Mouse (Mus musculus): ENCODE results near the gene Parp4. TPM values are rescaled to one million over a fixed set of nuclear protein-coding genes. Genes with fewer than 3 reads are reported as not detected.

The Parp4 gene
- polyA plus RNA-seq, 1 experiment from 2014 or later: 8.0 TPM

DNA sequence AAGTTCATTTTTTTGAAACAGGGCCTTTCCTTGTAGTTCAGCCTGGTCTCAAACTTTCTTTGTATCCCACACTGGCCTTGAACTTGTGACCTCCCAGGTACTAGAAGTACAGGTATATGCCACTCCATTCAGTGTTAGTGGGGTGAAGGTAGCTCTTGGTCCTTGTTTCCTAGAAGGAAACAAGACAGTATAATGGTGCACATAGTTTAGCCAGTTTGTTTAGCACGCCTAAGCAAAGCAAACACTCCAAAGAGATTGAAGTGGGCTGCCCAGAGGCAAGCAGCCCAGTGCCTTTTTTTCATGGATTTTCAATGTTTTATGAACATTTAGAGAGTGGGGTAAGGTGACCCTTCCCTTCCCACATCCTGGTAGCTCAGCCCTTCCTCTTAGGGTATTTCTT lies 42.1 kb downstream of the Parp4 start:
- Histone ChIP-seq H3K36me3 (peaks cover 55% of the 10 kb centered on the region), H3K27ac (no peak overlapping the region), H3K4me2 (no peak overlapping the region), H3K9me3 (replicated peaks) (no peaks in the 10 kb centered on the region), H3K4me1 (no peaks in the 10 kb centered on the region), H3K4me3 (replicated peaks) (no peak overlapping the region), H3K27me3 (no peaks in the 10 kb centered on the region), H3K9ac (no peak overlapping the region)
- 80% methylated on average over 1 of the region's 1 CpGs for WGBS
- no peak for ATAC-seq (replicated peaks; ENCODE audit: low FRiP score)

DNA sequence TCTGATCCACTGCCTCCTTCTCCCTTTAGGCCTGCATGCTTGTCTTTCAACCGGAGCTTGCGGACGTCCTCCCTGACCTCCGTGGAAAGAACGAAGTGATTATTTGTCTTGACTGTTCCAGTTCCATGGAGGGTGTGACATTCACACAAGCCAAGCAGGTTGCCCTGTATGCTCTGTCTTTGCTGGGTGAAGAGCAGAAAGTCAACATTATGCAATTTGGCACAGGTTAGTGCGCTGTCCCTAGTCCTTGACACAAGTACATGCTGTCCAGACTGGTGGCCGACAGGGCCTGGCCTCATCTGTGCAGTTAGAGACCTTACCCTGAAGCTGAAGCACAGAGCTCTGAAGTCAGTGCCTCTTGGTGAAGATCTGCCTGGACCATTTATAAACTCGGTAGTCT lies 45.0 kb downstream of the Parp4 start:
- H3K4me2 ChIP-seq: no peak overlapping the region
- no peak overlapping the region for H3K4me3 ChIP-seq (replicated peaks)
- H3K4me1 ChIP-seq: no peaks in the 10 kb centered on the region
- 87% methylated on average over 8 of the region's 8 CpGs for WGBS
- H3K27ac ChIP-seq: no peak overlapping the region
- no peak for ATAC-seq (replicated peaks; ENCODE audit: low FRiP score)
- H3K9me3 ChIP-seq (replicated peaks): no peaks in the 10 kb centered on the region
- H3K27me3 ChIP-seq: no peaks in the 10 kb centered on the region
- H3K9ac ChIP-seq: no peak overlapping the region
- peaks cover 44% of the 10 kb centered on the region for H3K36me3 ChIP-seq

DNA sequence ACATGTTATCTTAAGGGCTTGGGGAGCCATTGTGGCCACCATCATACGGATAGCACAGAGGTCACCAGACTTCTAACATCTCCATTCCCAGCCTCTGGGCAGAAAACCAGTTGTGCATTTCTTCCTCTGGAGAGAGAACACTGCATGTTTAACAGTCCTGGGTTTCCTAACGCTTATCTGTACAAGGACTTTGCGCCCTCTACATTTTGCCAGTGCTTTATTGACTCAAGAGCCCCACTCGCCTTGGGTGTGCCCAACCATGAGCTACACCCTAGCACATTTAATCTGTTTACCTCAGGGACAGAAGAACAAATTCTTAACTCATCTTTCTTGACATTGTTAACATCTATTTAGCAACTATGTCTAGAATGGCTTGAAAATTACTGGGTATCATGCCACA lies 50.8 kb downstream of the Parp4 start:
- no peaks in the 10 kb centered on the region for H3K27me3 ChIP-seq
- no peak overlapping the region for H3K27ac ChIP-seq
- H3K4me2 ChIP-seq: no peak overlapping the region
- no peak for ATAC-seq (replicated peaks; ENCODE audit: low FRiP score)
- H3K36me3 ChIP-seq: peaks cover 44% of the 10 kb centered on the region
- no peaks in the 10 kb centered on the region for H3K9me3 ChIP-seq (replicated peaks)
- H3K4me1 ChIP-seq: 0 out of 2 replicates have a peak, but pooled peaks cover 3% of the 10 kb centered on the region
- H3K9ac ChIP-seq: no peak overlapping the region
- 87% methylated on average over 4 of the region's 4 CpGs for WGBS
- no peak overlapping the region for H3K4me3 ChIP-seq (replicated peaks)

DNA sequence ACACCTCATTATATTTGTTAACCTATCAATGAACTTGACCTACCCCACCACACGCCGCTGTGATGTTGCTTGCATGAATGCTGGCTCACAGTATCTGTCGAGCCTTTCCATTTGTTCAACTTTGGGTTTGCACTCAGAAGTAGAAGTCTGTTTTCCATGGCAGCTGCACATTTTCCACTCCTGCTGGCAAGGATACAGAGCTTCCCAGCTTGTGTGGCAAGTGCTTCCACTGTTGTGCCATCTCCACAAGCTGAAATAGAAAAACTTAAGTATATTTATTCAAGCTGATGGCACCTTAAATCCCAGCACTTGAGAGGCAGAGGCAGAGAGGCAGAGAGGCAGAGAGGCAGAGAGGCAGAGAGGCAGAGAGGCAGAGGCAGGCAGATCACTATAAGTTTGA lies 52.9 kb downstream of the Parp4 start:
- H3K36me3 ChIP-seq: peaks cover 34% of the 10 kb centered on the region
- no peak for ATAC-seq (replicated peaks; ENCODE audit: low FRiP score)
- H3K4me1 ChIP-seq: 0 out of 2 replicates have a peak, but pooled peaks cover 3% of the 10 kb centered on the region
- H3K4me2 ChIP-seq: no peak overlapping the region
- no peak overlapping the region for H3K27ac ChIP-seq
- no peaks in the 10 kb centered on the region for H3K27me3 ChIP-seq
- no peak overlapping the region for H3K9ac ChIP-seq
- H3K4me3 ChIP-seq (replicated peaks): no peak overlapping the region
- 93% methylated on average over 3 of the region's 3 CpGs for WGBS
- H3K9me3 ChIP-seq (replicated peaks): no peaks in the 10 kb centered on the region

DNA sequence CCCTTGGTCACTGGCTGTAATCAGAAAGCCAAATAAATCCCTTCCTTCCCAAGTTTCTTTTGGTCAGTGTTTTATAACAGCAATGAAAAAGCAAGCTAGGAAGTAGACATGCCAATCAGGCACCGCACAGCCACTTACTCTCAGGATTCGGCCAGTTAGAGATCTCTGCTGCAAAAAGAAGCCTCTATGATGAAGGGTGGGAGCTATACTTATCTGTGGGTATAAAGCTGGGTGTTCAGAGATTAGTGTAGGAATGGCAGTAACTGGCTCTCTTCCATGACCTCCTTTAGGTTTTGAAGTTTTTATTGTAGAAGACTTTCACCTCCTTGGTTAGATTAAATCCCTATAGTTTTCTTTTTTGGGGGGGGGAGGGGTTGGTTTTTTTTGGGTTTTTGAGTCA lies 55.7 kb downstream of the Parp4 start:
- WGBS: 89% methylated on average over 2 of the region's 2 CpGs
- Histone ChIP-seq H3K4me1 (0 out of 2 replicates have a peak, but pooled peaks cover 3% of the 10 kb centered on the region), H3K9ac (no peak overlapping the region), H3K36me3 (peaks cover 22% of the 10 kb centered on the region; the same call in 1 of the 2 replicates), H3K4me2 (no peak overlapping the region), H3K27me3 (no peaks in the 10 kb centered on the region), H3K4me3 (replicated peaks) (no peak overlapping the region), H3K9me3 (replicated peaks) (no peaks in the 10 kb centered on the region), H3K27ac (no peak overlapping the region)
- no peak for ATAC-seq (replicated peaks; ENCODE audit: low FRiP score)

DNA sequence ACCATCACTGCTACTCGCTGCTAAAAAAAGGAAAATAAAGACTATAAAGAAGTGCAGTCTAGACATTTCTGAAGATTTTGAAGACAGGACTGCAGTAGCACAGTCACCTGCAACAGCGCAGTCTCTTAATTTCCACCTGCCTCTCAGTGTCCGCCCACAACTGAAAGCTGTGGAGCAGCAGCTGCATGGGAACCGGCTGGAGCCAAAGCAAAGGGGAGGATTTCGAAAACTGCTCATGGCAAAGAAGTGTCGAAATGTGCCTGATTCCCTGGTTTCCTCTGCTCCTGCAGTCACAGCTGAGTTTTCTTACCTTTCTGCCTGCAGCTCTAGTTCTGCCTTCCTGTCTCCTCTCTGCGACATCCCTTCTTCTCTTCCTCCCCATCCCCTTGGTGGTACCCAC lies 71.8 kb downstream of the Parp4 start:
- Histone ChIP-seq H3K27ac (no peak overlapping the region), H3K4me1 (no peaks in the 10 kb centered on the region), H3K9ac (no peak overlapping the region), H3K27me3 (no peaks in the 10 kb centered on the region), H3K9me3 (replicated peaks) (no peaks in the 10 kb centered on the region), H3K4me3 (replicated peaks) (no peak overlapping the region), H3K4me2 (no peak overlapping the region), H3K36me3 (peaks cover 2% of the 10 kb centered on the region; the same call in 1 of the 2 replicates)
- no peak for ATAC-seq (replicated peaks; ENCODE audit: low FRiP score)
- 68% methylated on average over 7 of the region's 7 CpGs for WGBS

DNA sequence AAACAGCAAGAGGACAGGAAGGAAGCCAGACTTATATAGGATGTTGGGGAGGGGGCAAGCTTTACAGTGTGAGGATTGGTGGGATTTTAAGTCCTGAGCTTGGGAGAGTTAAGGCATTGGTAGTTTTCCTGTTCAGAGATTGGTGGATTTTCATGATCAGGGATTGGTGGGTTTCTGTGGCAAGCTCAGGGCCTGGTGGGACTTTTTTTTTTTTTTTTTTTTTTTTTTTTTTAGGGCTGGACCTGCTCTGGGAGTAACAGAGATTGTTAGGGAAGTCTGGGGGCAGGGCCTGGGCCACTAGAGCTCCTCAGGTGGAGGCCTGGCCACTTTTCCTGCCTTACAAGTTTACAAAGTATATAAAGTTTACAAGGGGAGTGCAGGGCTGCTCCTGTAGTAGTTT lies 74.0 kb downstream of the Parp4 start:
- H3K9ac ChIP-seq: no peak overlapping the region
- peaks cover 13% of the 10 kb centered on the region; the same call in 1 of the 2 replicates for H3K9me3 ChIP-seq (replicated peaks)
- peaks cover 22% of the 10 kb centered on the region for H3K36me3 ChIP-seq
- no peak overlapping the region for H3K27ac ChIP-seq
- no peak overlapping the region for H3K4me3 ChIP-seq (replicated peaks)
- no peak overlapping the region for H3K4me2 ChIP-seq
- H3K4me1 ChIP-seq: no peaks in the 10 kb centered on the region
- H3K27me3 ChIP-seq: no peaks in the 10 kb centered on the region
- ATAC-seq (replicated peaks; ENCODE audit: low FRiP score): no peak

DNA sequence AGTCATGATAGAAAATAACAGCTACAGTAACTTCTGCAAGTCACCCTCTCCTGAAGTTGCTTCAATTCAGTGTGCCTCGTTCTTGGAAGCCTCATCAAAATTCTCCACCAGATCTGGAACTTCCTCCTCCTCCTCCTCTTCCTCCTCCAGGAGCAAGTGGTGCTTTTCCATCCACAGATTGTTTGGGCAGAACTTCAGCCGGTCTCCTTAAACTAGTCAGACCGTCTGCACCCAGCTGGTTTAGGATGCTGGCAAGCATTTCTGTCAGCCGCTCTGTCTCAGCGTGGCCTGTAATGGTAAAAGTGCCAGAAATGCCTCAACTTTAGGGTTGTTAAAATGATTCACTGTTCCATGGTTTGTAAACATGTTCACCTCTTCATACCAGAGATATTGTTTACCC lies 90.2 kb downstream of the Parp4 start:
- H3K36me3 ChIP-seq: no peaks in the 10 kb centered on the region
- no peaks in the 10 kb centered on the region for H3K9me3 ChIP-seq (replicated peaks)
- no peak overlapping the region for H3K27ac ChIP-seq
- no peaks in the 10 kb centered on the region for H3K27me3 ChIP-seq
- peaks cover 26% of the 10 kb centered on the region for H3K4me1 ChIP-seq
- WGBS: 53% methylated on average over 5 of the region's 5 CpGs
- ATAC-seq (replicated peaks; ENCODE audit: low FRiP score): no peak
- no peak overlapping the region for H3K9ac ChIP-seq
- H3K4me3 ChIP-seq (replicated peaks): no peak overlapping the region
- no peak overlapping the region for H3K4me2 ChIP-seq

DNA sequence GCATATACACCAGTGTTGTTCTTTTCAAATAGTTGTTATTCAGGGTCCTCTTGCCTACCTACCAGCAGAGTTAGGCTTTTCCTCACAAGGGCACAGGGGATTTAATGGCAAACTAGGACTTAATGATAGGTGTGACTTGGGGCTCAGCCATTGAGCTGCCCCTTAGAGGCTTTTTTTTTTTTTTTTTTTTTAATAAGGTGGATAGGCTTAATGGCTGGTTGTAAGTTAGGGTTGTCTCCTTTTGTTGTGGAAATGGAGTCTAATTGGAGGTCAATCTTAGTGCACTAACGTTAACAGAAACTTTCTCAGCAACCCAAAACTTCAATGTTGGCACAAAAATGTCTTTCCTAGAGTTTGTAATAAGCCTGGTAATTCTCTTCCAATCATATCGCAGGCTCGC lies 91.5 kb downstream of the Parp4 start:
- H3K27me3 ChIP-seq: no peaks in the 10 kb centered on the region
- ATAC-seq (replicated peaks; ENCODE audit: low FRiP score): no peak
- peak overlapping the region; percentile 80; the same call in 1 of the 2 replicates for H3K4me2 ChIP-seq
- H3K9me3 ChIP-seq (replicated peaks): no peaks in the 10 kb centered on the region
- 60% methylated on average over 3 of the region's 3 CpGs for WGBS
- H3K4me3 ChIP-seq (replicated peaks): peak overlapping the region; percentile 68; the same call in 1 of the 2 replicates
- H3K27ac ChIP-seq: no peak overlapping the region
- H3K4me1 ChIP-seq: peaks cover 26% of the 10 kb centered on the region
- no peak overlapping the region for H3K9ac ChIP-seq
- 0 out of 2 replicates have a peak, but pooled peaks cover 4% of the 10 kb centered on the region for H3K36me3 ChIP-seq

DNA sequence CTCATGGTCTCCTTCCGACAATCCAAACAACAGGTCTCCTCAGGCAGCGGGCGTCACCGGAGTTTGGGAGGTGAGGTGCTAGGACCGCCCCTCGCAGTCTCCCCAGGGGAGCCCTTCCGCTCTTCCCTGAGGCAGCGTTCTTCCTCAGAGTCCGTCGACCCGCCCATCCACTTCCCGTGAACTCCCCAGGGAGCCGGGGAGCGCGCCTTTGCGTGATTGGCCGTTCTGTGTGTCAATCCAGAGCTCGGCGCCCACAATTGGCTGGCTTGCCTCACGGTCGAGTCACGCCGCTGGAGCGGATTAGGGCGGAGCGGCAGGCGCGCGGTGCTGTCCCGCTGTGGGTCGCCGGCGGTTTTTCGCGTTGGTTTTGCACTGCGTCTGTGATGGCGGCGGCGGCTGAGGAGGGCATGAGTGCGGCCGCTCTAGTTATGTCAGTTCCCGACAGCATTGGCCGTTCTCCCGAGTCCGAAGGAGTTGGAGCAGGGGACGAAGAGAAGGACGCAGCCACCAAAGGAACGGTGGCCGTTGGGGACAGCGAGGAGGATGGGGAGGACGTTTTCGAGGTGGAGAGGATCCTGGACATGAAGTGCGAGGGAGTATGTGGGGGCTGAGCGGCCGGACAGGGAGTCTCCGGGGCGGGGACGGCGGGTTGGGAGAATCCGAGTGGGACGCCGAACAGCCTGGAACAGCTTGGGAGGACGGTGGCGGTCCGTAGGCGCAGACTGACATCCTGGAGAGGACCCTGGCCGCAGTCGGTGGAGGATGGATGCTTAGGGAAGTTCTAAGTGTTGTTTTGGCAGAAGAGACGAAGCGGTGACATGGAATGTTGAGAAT lies 92.8 kb downstream of the Parp4 start, which contains the start of gene Mphosph8:
Gene Mphosph8, plus strand, starts transcription at position 280 of the 834 bp plus-strand sequence.
- Histone ChIP-seq H3K36me3 (peaks cover 15% of the 10 kb centered on the region), H3K9ac (peak within 1 kb of the TSS; percentile 78), H3K4me1 (peaks cover 26% of the 10 kb centered on the region), H3K4me2 (peak within 1 kb of the TSS; percentile 80), H3K9me3 (replicated peaks) (no peaks in the 10 kb centered on the region), H3K4me3 (replicated peaks) (peak within 1 kb of the TSS; percentile 68), H3K27ac (peak within 1 kb of the TSS; percentile 96), H3K27me3 (no peaks in the 10 kb centered on the region)
- WGBS: under 1% methylated on average over 70 of the region's 70 CpGs
- ATAC-seq (replicated peaks; ENCODE audit: low FRiP score): peak; percentile 100

DNA sequence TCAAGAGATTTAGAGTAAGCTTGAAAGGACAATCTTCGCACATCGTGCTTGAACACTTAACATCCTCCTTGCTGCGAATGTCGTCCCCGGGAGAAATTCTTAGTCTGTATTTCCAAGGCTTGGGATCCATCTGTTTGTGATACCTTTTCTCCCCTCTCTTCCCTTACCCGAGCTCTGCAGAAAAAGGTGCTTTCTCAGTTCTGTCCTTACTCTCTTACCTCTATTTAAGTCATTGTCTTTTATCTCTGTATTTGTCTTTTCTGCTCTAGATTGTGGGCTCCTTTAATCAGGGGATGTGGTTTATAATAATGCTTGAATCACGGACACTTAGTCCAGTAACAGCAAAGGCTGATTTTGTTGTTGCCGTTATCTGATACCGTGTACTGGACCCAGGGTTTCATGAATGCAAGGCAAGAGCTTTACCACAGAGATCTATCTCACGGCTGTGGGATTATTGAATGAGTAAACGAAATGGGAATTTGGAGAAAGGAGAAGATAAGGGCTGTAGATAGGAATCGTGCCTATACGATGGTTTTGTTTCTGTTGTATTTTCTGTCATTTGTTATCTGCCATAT lies 93.7 kb downstream of the Parp4 start:
- Histone ChIP-seq H3K27me3 (no peaks in the 10 kb centered on the region), H3K4me3 (replicated peaks) (peak overlapping the region; percentile 68), H3K4me1 (peaks cover 22% of the 10 kb centered on the region), H3K9ac (peak overlapping the region; percentile 78), H3K27ac (peak overlapping the region; percentile 96), H3K4me2 (peak overlapping the region; percentile 80), H3K36me3 (peaks cover 21% of the 10 kb centered on the region), H3K9me3 (replicated peaks) (no peaks in the 10 kb centered on the region)
- no peak for ATAC-seq (replicated peaks; ENCODE audit: low FRiP score)
- 7% methylated on average over 13 of the region's 13 CpGs for WGBS

DNA sequence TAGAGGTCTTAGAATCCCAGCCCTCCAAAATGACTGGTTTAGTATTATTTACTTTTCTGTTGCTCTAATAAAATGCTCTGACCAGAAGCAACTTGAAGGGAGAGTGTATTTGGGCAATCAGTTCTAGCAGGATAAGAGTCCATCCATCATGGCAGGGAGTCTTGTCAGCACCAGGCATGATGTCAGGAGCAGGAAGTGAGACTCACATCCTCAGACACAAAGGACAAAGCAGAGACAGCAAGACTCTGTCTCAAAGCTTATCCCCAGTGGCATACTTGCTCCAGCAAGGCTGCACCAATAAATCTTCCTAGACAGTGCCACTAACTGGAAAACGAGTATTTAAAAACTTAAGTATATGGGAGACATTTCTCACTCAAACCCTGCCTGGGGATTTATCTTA lies 110.0 kb downstream of the Parp4 start:
- no peaks in the 10 kb centered on the region for H3K4me1 ChIP-seq
- no peak for ATAC-seq (replicated peaks; ENCODE audit: low FRiP score)
- no peak overlapping the region for H3K4me2 ChIP-seq
- H3K9ac ChIP-seq: no peak overlapping the region
- no peak overlapping the region for H3K27ac ChIP-seq
- no peaks in the 10 kb centered on the region for H3K9me3 ChIP-seq (replicated peaks)
- H3K27me3 ChIP-seq: no peaks in the 10 kb centered on the region
- WGBS: 13% methylated on average over 1 of the region's 1 CpGs
- no peak overlapping the region for H3K4me3 ChIP-seq (replicated peaks)
- H3K36me3 ChIP-seq: peaks cover 91% of the 10 kb centered on the region
